Mouse (Mus musculus): ENCODE results near the gene Satb2.

DNA sequence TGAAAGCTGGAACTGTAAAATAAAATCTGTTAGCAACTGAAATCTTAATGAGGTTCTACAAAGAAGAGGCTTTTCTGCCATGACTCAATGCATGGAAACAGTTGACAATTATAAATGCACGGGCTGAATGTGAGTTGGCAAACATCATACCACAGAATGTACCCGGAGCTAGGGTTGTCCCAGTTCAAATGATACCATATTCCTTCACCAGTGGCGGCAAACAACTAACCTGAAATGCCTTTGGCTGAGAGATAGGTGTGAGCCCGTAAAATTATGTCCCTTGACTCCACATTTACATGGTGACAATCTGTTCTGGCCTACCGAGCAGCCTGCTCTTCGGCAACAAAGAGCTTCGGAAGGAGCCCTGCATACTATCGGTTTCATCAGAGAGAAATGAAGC is 58.0 kb downstream of the Satb2 start:
- no peak for TF ChIP-seq MYOD1 (IDR thresholded peaks at IDR 0.05; ENCODE audit: control insufficient read depth in 1 of 3, insufficient read length in 2 of 3, low read depth in 2 of 3)
- no peak for TF ChIP-seq POLR2A (IDR thresholded peaks at IDR 0.05; ENCODE audit: insufficient read length, low read depth)
- TF ChIP-seq MYOG (IDR thresholded peaks at IDR 0.05; ENCODE audit: control insufficient read depth in 1 of 3, insufficient read depth in 1 of 3, insufficient read length in 2 of 3, low read depth in 2 of 3): no peak
- no peak for TF ChIP-seq REST (IDR thresholded peaks at IDR 0.05; ENCODE audit: insufficient read depth, insufficient read length)
- TF ChIP-seq POLR2AphosphoS2 (IDR thresholded peaks at IDR 0.05; ENCODE audit: insufficient read length, low read depth): no peak
- TF ChIP-seq MAX (IDR thresholded peaks at IDR 0.05; ENCODE audit: low read depth): no peak
- TF ChIP-seq CEBPB (IDR thresholded peaks at IDR 0.05; ENCODE audit: insufficient read depth, poor library complexity, severe bottlenecking): no peak
- no peak for TF ChIP-seq USF1 (IDR thresholded peaks at IDR 0.05; ENCODE audit: low read depth)
- TF ChIP-seq E2F4 (IDR thresholded peaks at IDR 0.05; ENCODE audit: insufficient read depth): no peak
- TF ChIP-seq TCF12 (IDR thresholded peaks at IDR 0.05; ENCODE audit: insufficient read depth, poor library complexity, severe bottlenecking): no peak
